ENCODE assay signal across 8 mouse cellular contexts in genomic region chr10:68104481-68104880, GRCm38 (mm10).
DNase-seq lines count a peak whose midpoint lies in the region; ATAC-seq and TF ChIP-seq lines count a peak whose summit lies in the region.

No protein-coding gene starts in this region.

- no peak for DNase-seq in kidney, adult 8-10 months
- peak; percentile 57 for DNase-seq in embryo, embryonic 10.5 days (ENCODE audit: low spot score)
- DNase-seq in midbrain, postnatal 0 days (ENCODE audit: low spot score): no peak
- no peak for DNase-seq in gastrocnemius, postnatal 10 days
- no peak for DNase-seq in spleen, adult 18-20 months

- no peaks in the 10 kb centered on the region for H3K27me3 ChIP-seq in kidney, embryonic 16.5 days (ENCODE audit: insufficient read depth, low read length)
- no peaks in the 10 kb centered on the region for H3K27me3 ChIP-seq in hindbrain, embryonic 15.5 days
- no peaks in the 10 kb centered on the region for H3K27me3 ChIP-seq in midbrain, postnatal 0 days (ENCODE audit: insufficient read depth, low read length)

- H3K4me2 ChIP-seq in kidney, embryonic 16.5 days (replicated peaks; ENCODE audit: low read depth, low read length): 0 out of 2 replicates have a peak overlapping the region, but pooled peaks have one; percentile 26
- H3K4me2 ChIP-seq in hindbrain, embryonic 15.5 days: no peak overlapping the region
- H3K4me2 ChIP-seq in midbrain, postnatal 0 days (ENCODE audit: low read depth, low read length, poor library complexity, severe bottlenecking): no peak overlapping the region

- peak; percentile 31; the same call in 1 of the 2 replicates for ATAC-seq in kidney, embryonic 16.5 days (ENCODE audit: low FRiP score, low TSS enrichment)
- no peak for ATAC-seq in hindbrain, embryonic 15.5 days (ENCODE audit: low FRiP score, low read depth)
- no peak for ATAC-seq in midbrain, postnatal 0 days (ENCODE audit: low FRiP score)
- no peak; the same call in 1 of the 2 replicates for ATAC-seq in erythroblast, adult 5-6 weeks (replicated peaks; ENCODE audit: low FRiP score, poor library complexity, severe bottlenecking)

- 17% methylated on average over 2 of the region's 2 CpGs for WGBS in kidney, embryonic 16.5 days
- WGBS in hindbrain, embryonic 15.5 days: 13% methylated on average over 2 of the region's 2 CpGs
- WGBS in midbrain, postnatal 0 days: 26% methylated on average over 2 of the region's 2 CpGs

- peak overlapping the region; percentile 93 for H3K27ac ChIP-seq in kidney, embryonic 16.5 days (ENCODE audit: low read length)
- H3K27ac ChIP-seq in hindbrain, embryonic 15.5 days (replicated peaks): peak overlapping the region; percentile 23; the same call in 1 of the 2 replicates
- H3K27ac ChIP-seq in midbrain, postnatal 0 days (ENCODE audit: low read depth, low read length): peak overlapping the region; percentile 57; the same call in 1 of the 2 replicates

- no peak for TF ChIP-seq CTCF in midbrain, postnatal 0 days (IDR thresholded peaks at IDR 0.05)

- no peak overlapping the region for H3K9ac ChIP-seq in kidney, embryonic 16.5 days (replicated peaks; ENCODE audit: low read length)
- H3K9ac ChIP-seq in hindbrain, embryonic 15.5 days: no peak overlapping the region
- no peak overlapping the region for H3K9ac ChIP-seq in midbrain, postnatal 0 days (replicated peaks; ENCODE audit: low read length, poor library complexity, severe bottlenecking)

- peaks cover 36% of the 10 kb centered on the region for H3K4me1 ChIP-seq in kidney, embryonic 16.5 days (ENCODE audit: insufficient read depth, low read length)
- peaks cover 37% of the 10 kb centered on the region for H3K4me1 ChIP-seq in hindbrain, embryonic 15.5 days (replicated peaks)
- H3K4me1 ChIP-seq in midbrain, postnatal 0 days (ENCODE audit: insufficient read depth, low read length): peaks cover 5% of the 10 kb centered on the region; the same call in 1 of the 2 replicates

- H3K36me3 ChIP-seq in kidney, embryonic 16.5 days (ENCODE audit: insufficient read depth, low read length): peaks cover 25% of the 10 kb centered on the region
- 0 out of 2 replicates have a peak, but pooled peaks cover 6% of the 10 kb centered on the region for H3K36me3 ChIP-seq in hindbrain, embryonic 15.5 days
- no peaks in the 10 kb centered on the region for H3K36me3 ChIP-seq in midbrain, postnatal 0 days (ENCODE audit: insufficient read depth, low read length)

- no peaks in the 10 kb centered on the region for H3K9me3 ChIP-seq in kidney, embryonic 16.5 days (ENCODE audit: low read length)
- H3K9me3 ChIP-seq in hindbrain, embryonic 15.5 days: no peaks in the 10 kb centered on the region
- H3K9me3 ChIP-seq in midbrain, postnatal 0 days (ENCODE audit: low read length): no peaks in the 10 kb centered on the region

- no peak overlapping the region for H3K4me3 ChIP-seq in kidney, embryonic 16.5 days (ENCODE audit: low read length)
- no peak overlapping the region for H3K4me3 ChIP-seq in hindbrain, embryonic 15.5 days
- no peak overlapping the region for H3K4me3 ChIP-seq in midbrain, postnatal 0 days (ENCODE audit: low read depth, low read length)

Comparison
In these comparisons a context has a peak if more than half of its experiments do, and no peak if none do; other contexts are left out.
1. H3K27ac ChIP-seq: peak in every context shown above with its lines; median percentile 93 in kidney, embryonic 16.5 days; 57 in midbrain, postnatal 0 days; 23 in hindbrain, embryonic 15.5 days.